Mouse (Mus musculus) limb, embryonic 12.5 days (tissue): ENCODE results near the gene R3hdm2. TPM values are rescaled to one million over a fixed set of nuclear protein-coding genes. Genes with fewer than 3 reads are reported as not detected.

Source experiments
- ATAC-seq: fragments of 200-750 bp; cut with Nextera tagmentation; 2 replicates; pipeline ENCODE4 v1.8.0; 2017; ENCODE audit warnings: low read depth, moderate TSS enrichment; ENCODE audit not compliant: insufficient number of reproducible peaks, insufficient read depth, low FRiP score, low TSS enrichment
- H3K27ac ChIP-seq: fragments of 300-500 bp; sonication (generic); 2 replicates; pipeline ENCODE4 v1.5.1; 2016; ENCODE audit warnings: mild to moderate bottlenecking, moderate library complexity
- H3K27me3 ChIP-seq: fragments of 300-500 bp; sonication (generic); 2 replicates; pipeline ENCODE4 v1.6.1; 2016; ENCODE audit warnings: mild to moderate bottlenecking, moderate library complexity
- H3K36me3 ChIP-seq: fragments of 300-500 bp; sonication (generic); 2 replicates; pipeline ENCODE4 v1.6.1; 2016; ENCODE audit warnings: mild to moderate bottlenecking, moderate library complexity
- H3K4me1 ChIP-seq: fragments of 300-500 bp; sonication (generic); replicated peaks from 2 replicates; pipeline ENCODE4 v1.6.1; 2016
- H3K4me2 ChIP-seq: fragments of 300-500 bp; sonication (generic); 2 replicates; pipeline ENCODE4 v1.6.1; 2016; ENCODE audit warnings: mild to moderate bottlenecking, moderate library complexity
- H3K4me3 ChIP-seq: fragments of 300-500 bp; sonication (generic); replicated peaks from 2 replicates; pipeline ENCODE4 v1.5.1; 2016; ENCODE audit warnings: mild to moderate bottlenecking
- H3K9ac ChIP-seq: fragments of 300-500 bp; sonication (generic); replicated peaks from 2 replicates; pipeline ENCODE4 v1.6.1; 2016; ENCODE audit warnings: mild to moderate bottlenecking, moderate library complexity
- H3K9me3 ChIP-seq: fragments of 300-500 bp; sonication (generic); 2 replicates; pipeline ENCODE4 v1.6.1; 2016; ENCODE audit warnings: mild to moderate bottlenecking, moderate library complexity
- WGBS: fragments of 180-500 bp; shearing (Covaris S2); methylation state at CpG from one replicate; pipeline ENCODE4 v1.1.7; 2016; 5-methylcytosine and 5-hydroxymethylcytosine counted together
- polyA plus RNA-seq: library from polyadenylated mRNA; unstranded; fragments of >200 nt; fragmentation: Nextera tagmentation; extraction: Ambion mirVana; gene quantifications from 2 replicates; pipeline ENCODE4 v1.2.1, GENCODE M21; 2016

The R3hdm2 gene
- polyA plus RNA-seq, 1 experiment from 2014 or later: 45.6 TPM

- no peak overlapping the region for H3K27ac ChIP-seq
- peaks cover 42% of the 10 kb centered on the region for H3K36me3 ChIP-seq
- H3K4me3 ChIP-seq: no peak overlapping the region
- no peaks in the 10 kb centered on the region for H3K4me1 ChIP-seq
- no peak overlapping the region for H3K4me2 ChIP-seq
- no peak for ATAC-seq
- H3K27me3 ChIP-seq: no peaks in the 10 kb centered on the region
- no peak overlapping the region for H3K9ac ChIP-seq
- whole genome bisulfite sequencing: 77% methylated on average over 6 of the region's 6 CpGs
- no peaks in the 10 kb centered on the region for H3K9me3 ChIP-seq
Measured at GRCm38 (mm10) chr10:127391774-127392173, 11.6 kb downstream of the R3hdm2 start.

DNA sequence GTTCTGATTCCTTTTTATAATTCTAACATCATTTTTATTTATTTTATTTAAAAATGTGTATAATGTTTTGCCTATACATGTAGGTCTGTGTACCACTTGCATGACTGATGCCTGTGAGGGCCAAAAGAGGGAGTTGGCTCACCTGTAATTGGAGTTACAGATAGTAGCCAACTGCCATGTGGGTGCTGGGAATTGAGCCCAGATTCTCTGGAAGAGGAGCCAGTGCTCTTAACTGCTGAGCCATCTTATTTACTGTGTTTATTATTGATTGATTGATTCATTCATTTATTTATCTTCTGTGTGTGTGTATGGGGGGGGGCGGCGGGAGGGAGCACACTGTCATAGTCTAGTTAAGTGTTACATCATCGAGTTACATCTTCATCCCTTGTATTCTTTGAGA is 24.6 kb downstream of the R3hdm2 start:
- no peak overlapping the region for H3K9ac ChIP-seq
- H3K4me1 ChIP-seq: no peaks in the 10 kb centered on the region
- H3K27ac ChIP-seq: no peak overlapping the region
- H3K9me3 ChIP-seq: no peaks in the 10 kb centered on the region
- peaks cover 37% of the 10 kb centered on the region for H3K36me3 ChIP-seq
- H3K27me3 ChIP-seq: no peaks in the 10 kb centered on the region
- 93% methylated on average over 3 of the region's 3 CpGs for WGBS
- no peak overlapping the region for H3K4me2 ChIP-seq
- H3K4me3 ChIP-seq: no peak overlapping the region
- no peak for ATAC-seq

DNA sequence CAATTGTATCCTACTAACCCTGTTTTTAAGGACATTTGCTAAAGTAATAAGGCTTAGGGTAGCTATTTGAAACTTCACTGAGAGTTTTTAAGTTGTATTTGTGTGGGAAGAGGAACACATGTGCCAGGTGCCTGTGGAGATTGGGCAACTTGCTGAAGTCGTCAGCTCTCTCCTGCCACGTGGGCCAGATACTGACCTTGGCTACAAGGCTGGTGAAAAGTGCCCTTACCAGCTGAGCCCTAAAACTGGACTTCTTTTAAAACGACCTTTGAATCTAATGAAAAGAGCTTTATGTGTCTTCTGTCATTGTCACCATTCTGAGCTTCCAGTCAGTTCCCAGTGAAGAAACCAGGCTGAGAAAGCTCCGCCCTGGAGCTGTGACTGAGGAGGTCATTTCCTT is 27.3 kb downstream of the R3hdm2 start:
- Histone ChIP-seq H3K9ac (no peak overlapping the region), H3K27ac (no peak overlapping the region), H3K4me1 (no peaks in the 10 kb centered on the region), H3K36me3 (peaks cover 10% of the 10 kb centered on the region), H3K4me2 (no peak overlapping the region), H3K9me3 (no peaks in the 10 kb centered on the region), H3K27me3 (no peaks in the 10 kb centered on the region), H3K4me3 (no peak overlapping the region)
- 67% methylated on average over 4 of the region's 4 CpGs for WGBS
- ATAC-seq: no peak

DNA sequence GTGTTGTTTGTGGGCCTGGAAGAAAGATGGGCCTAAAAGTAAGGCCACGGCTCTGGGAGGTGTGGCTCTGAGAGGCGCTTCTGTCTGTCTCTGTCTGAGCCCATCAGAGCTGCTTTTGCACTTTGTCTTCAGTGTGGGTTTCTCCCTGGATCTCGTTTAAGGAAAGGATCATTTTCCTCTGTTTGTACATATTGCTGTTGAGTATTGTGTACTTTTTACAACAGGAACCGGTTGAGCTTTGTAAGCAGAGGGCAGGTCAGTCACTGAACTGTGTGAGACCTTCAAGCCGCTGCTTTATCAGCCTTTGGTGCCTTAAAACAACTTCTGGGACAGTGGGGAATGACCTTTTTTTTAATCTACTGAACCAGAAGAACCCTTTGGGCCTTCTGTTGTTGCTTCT is 32.0 kb downstream of the R3hdm2 start:
- no peak for ATAC-seq
- Histone ChIP-seq H3K4me3 (no peak overlapping the region), H3K36me3 (no peaks in the 10 kb centered on the region), H3K27me3 (no peaks in the 10 kb centered on the region), H3K27ac (no peak overlapping the region), H3K9me3 (no peaks in the 10 kb centered on the region), H3K9ac (no peak overlapping the region), H3K4me2 (no peak overlapping the region), H3K4me1 (no peaks in the 10 kb centered on the region)
- WGBS: 61% methylated on average over 5 of the region's 5 CpGs

- H3K9me3 ChIP-seq: no peaks in the 10 kb centered on the region
- no peak for ATAC-seq
- WGBS: 81% methylated on average over 2 of the region's 2 CpGs
- no peaks in the 10 kb centered on the region for H3K27me3 ChIP-seq
- no peak overlapping the region for H3K9ac ChIP-seq
- H3K4me2 ChIP-seq: no peak overlapping the region
- H3K27ac ChIP-seq: no peak overlapping the region
- H3K4me1 ChIP-seq: no peaks in the 10 kb centered on the region
- H3K36me3 ChIP-seq: no peaks in the 10 kb centered on the region
- H3K4me3 ChIP-seq: no peak overlapping the region
Measured at GRCm38 (mm10) chr10:127412776-127413175, 32.6 kb downstream of the R3hdm2 start.

- WGBS: 81% methylated on average over 1 of the region's 1 CpGs
- H3K4me3 ChIP-seq: no peak overlapping the region
- no peaks in the 10 kb centered on the region for H3K9me3 ChIP-seq
- no peak overlapping the region for H3K4me2 ChIP-seq
- no peaks in the 10 kb centered on the region for H3K27me3 ChIP-seq
- ATAC-seq: no peak
- H3K4me1 ChIP-seq: no peaks in the 10 kb centered on the region
- H3K36me3 ChIP-seq: no peaks in the 10 kb centered on the region
- no peak overlapping the region for H3K9ac ChIP-seq
- H3K27ac ChIP-seq: no peak overlapping the region
Measured at GRCm38 (mm10) chr10:127413585-127413984, 33.5 kb downstream of the R3hdm2 start.

GRCm38 (mm10) chr10:127414141-127414540 is 34.0 kb downstream of the R3hdm2 start:
- Histone ChIP-seq H3K9ac (no peak overlapping the region), H3K4me2 (no peak overlapping the region), H3K9me3 (no peaks in the 10 kb centered on the region), H3K27me3 (no peaks in the 10 kb centered on the region), H3K36me3 (no peaks in the 10 kb centered on the region), H3K27ac (no peak overlapping the region), H3K4me1 (0 out of 2 replicates have a peak, but pooled peaks cover 5% of the 10 kb centered on the region), H3K4me3 (no peak overlapping the region)
- 71% methylated on average over 3 of the region's 3 CpGs for WGBS
- ATAC-seq: no peak

DNA sequence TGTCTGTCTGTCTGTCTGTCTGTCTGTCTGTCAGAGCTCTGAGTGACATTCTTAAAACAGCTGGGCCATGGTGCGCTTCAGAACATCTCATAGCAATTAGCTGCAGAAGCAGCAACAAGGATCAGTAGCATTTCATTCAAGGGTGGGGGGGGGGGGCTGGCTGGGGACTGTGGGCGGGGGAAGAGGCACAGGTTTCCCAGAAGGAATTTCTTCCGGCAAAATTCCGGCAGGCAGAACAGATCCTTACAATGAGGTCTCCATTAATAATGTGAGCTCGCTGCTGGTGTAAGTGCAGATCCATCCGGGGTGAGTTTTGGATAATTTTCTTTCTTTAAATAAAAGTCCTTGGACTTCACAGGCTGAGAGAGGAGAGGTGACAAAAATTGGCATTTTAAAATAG is 40.0 kb downstream of the R3hdm2 start:
- Histone ChIP-seq H3K27me3 (no peaks in the 10 kb centered on the region), H3K4me1 (peaks cover 39% of the 10 kb centered on the region), H3K4me3 (no peak overlapping the region), H3K4me2 (peak overlapping the region; percentile 8; the same call in 1 of the 2 replicates), H3K27ac (no peak overlapping the region), H3K9ac (no peak overlapping the region), H3K36me3 (no peaks in the 10 kb centered on the region), H3K9me3 (no peaks in the 10 kb centered on the region)
- ATAC-seq: no peak
- 5% methylated on average over 6 of the region's 6 CpGs for WGBS

GRCm38 (mm10) chr10:127420676-127421353 is 40.7 kb downstream of the R3hdm2 start:
- no peaks in the 10 kb centered on the region for H3K36me3 ChIP-seq
- H3K27ac ChIP-seq: no peak overlapping the region
- no peaks in the 10 kb centered on the region for H3K9me3 ChIP-seq
- no peak overlapping the region for H3K4me3 ChIP-seq
- no peak for ATAC-seq
- no peaks in the 10 kb centered on the region for H3K27me3 ChIP-seq
- no peak overlapping the region for H3K9ac ChIP-seq
- peaks cover 41% of the 10 kb centered on the region for H3K4me1 ChIP-seq
- H3K4me2 ChIP-seq: peak overlapping the region; percentile 4; the same call in 1 of the 2 replicates
- WGBS: 11% methylated on average over 9 of the region's 9 CpGs

DNA sequence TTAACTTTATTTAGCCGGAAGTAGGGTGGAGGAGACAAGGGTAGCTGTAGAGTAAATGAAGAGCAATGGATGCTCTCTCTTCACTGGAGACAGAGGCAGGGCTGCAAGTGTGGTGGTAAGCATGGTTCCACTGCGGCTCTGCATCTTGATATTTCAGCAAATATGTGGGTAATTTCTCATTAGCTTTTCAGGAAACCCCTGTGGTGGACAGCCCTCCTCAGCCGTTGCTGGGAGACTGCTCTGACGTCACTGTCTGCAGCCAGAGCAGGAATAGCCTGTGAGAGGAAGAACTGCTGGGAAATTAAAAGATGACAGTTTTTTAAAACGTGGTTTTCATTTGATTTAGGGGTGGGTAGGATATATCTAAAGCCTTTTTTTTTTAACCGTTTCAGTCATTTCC is 41.9 kb downstream of the R3hdm2 start:
- Histone ChIP-seq H3K27ac (no peak overlapping the region), H3K36me3 (no peaks in the 10 kb centered on the region), H3K4me1 (peaks cover 47% of the 10 kb centered on the region), H3K4me2 (peak overlapping the region; percentile 30), H3K9me3 (no peaks in the 10 kb centered on the region), H3K4me3 (no peak overlapping the region), H3K27me3 (no peaks in the 10 kb centered on the region), H3K9ac (no peak overlapping the region)
- no peak for ATAC-seq
- WGBS: 11% methylated on average over 6 of the region's 6 CpGs

DNA sequence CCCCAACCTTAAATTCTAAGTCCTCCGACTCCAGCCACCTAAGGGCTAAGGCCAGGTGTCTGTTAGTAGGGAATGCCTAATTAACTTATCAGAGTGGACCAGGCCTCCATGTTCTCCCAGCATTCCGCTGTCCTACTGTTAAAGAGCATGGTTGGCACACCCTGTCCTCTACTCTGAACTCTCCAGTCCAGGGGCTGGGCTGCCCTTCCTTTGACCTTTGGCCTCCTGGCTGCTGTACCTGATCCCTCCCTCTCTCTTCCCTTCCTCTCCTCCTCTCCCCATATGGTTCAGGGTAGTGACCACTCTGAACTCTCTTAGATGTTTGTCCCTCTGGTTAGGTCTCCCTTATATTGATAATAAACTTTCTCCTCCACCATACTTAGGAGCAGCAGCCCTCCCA is 45.7 kb downstream of the R3hdm2 start:
- Histone ChIP-seq H3K4me3 (no peak overlapping the region), H3K27me3 (no peaks in the 10 kb centered on the region), H3K9me3 (no peaks in the 10 kb centered on the region), H3K9ac (no peak overlapping the region), H3K27ac (no peak overlapping the region), H3K4me2 (no peak overlapping the region), H3K36me3 (0 out of 2 replicates have a peak, but pooled peaks cover 5% of the 10 kb centered on the region), H3K4me1 (peaks cover 29% of the 10 kb centered on the region)
- no peak for ATAC-seq
- 73% methylated on average over 2 of the region's 2 CpGs for WGBS

- WGBS: 36% methylated on average over 2 of the region's 2 CpGs
- no peak for ATAC-seq
- Histone ChIP-seq H3K27me3 (no peaks in the 10 kb centered on the region), H3K4me3 (no peak overlapping the region), H3K9ac (no peak overlapping the region), H3K9me3 (no peaks in the 10 kb centered on the region), H3K4me2 (no peak overlapping the region), H3K4me1 (peaks cover 20% of the 10 kb centered on the region), H3K27ac (peak overlapping the region; percentile 35; the same call in 1 of the 2 replicates), H3K36me3 (peaks cover 8% of the 10 kb centered on the region; the same call in 1 of the 2 replicates)
Measured at GRCm38 (mm10) chr10:127426670-127427069, 46.5 kb downstream of the R3hdm2 start.
